Mouse (Mus musculus) regulatory T cell (primary cell): ENCODE results near the gene Vwa5a.

Experiments used
- in situ Hi-C: fragments of 300-600 bp; cut with MboI, MseI; formaldehyde crosslinking; loops from one replicate; pipeline ENCODE4 v1.15.1; 2025; ENCODE audit warnings: high pct_unique_total_duplicates

The Vwa5a gene

GRCm38 (mm10) chr9:38718102-38718501 lies at the start of gene Vwa5a:
TSS of gene Vwa5a (plus strand) at chr9:38718268.
- in situ Hi-C loops = no loop called here

DNA sequence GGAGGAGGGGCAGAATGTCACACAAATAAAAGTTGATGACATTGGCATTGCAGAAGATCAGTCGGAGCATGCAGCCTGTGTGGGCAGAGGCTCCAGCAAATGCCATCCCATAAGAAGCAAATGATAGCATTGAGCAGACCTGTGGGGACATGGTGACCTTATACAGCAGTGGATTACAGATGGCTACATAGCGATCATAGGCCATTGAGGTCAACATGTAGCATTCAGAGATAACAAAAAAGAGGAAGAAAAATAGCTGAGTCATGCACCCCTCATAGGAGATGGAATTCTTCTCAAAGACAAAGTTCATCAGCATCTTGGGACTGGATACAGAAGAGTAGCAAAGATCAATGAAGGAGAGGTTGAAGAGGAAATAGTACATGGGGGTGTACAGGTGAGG lies 45.2 kb upstream of the Vwa5a start:
- in situ Hi-C loops = no loop called here

GRCm38 (mm10) chr9:38674501-38674900 lies 43.6 kb upstream of the Vwa5a start, which contains the start of gene Olfr918:
TSS of gene Olfr918 (minus strand) at chr9:38674601.
- in situ Hi-C loops = no loop called here

DNA sequence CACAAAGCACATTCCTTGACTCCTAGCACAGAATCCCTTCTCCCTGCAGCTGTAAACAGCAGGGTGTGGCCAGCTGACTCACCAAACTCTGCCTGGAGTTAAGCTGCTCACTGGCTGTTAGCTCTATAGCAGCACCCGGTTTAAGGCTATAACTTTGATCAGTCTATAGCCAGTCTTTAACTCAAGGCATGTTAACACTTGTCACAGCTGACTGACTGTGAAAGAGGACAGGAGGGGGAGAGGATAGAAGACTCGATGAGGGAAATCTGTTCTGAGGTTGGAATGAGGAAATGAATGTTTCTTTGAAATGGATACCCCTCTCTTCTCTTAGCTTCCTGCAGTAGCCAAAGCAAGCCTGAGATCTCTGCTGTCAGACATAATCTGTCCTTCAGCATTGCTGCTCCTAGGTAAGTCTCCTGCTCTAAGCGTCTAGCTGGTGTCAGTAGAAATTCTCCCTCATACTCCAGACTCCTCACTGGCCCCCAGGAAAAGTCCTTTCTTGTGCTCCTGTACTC lies 916 bp downstream of the Vwa5a start:
- in situ Hi-C loops = no loop called here

DNA sequence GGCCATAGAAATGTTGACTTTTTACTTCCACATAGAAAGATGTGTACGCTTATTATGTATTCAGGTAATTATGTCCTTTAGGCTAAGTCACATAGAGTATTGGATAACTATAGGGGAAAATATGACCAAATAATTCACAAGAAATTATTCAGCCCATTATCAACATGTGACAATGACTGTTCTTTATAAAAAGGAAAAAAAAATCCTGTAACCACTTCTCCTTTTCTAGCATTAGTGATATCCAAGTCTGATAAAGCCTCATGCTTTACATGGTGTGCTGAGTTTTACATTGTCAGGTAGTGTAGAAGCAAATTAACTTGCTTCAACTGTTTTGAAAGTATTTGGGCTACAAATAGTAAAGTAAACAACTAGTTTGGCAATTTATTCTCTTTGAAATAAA lies 6.0 kb downstream of the Vwa5a start:
- in situ Hi-C loops = no loop called here

DNA sequence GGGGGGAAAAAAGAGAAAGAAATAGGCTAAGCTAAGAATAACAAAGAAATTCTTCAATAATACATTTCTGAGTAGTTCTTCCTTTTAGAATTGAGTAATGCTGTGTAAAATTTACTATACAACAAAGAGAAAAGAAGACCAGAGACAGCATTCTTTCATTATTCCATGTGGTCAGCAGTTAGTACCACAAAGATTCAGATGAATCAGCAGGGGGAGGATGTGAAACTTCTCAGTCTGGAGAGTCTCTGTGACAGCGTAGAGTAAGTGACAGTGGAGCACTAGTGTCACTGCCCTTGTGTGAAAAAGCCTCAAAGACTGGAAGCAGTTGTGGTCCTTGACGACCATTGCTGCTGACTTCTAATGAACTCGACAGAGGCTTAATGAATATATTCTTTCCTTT lies 10.2 kb downstream of the Vwa5a start:
- in situ Hi-C loops = no loop called here

DNA sequence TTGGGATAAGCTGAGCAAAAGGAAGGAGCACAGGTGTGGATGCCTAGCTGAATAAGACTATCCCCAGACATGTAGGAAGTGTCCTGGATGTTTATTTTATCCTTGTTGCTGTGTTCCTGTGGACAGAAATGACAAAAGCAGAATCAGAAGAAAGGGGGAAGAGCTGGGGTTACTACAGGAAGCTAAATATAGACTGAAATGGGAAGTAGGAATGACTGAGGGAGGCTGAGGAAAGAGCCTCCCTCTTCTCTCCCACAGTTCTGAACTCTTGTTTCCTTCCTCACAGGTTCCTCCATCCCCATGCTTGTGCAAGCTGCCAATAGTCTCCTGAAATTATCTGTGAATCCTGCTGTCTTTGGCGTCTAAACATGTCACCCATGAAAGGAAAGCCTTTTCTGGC lies 23.3 kb downstream of the Vwa5a start:
- in situ Hi-C loops = no loop called here

GRCm38 (mm10) chr9:38744619-38745315 lies 26.7 kb downstream of the Vwa5a start:
- in situ Hi-C loops = no loop called here

- in situ Hi-C loops = no loop called here
Observed at GRCm38 (mm10) chr9:38751999-38752398, 33.9 kb downstream of the Vwa5a start, which contains the start of gene Olfr920. TSS of gene Olfr920 (plus strand) at chr9:38752299.

GRCm38 (mm10) chr9:38772768-38773167 lies 54.7 kb downstream of the Vwa5a start, which contains the start of gene Olfr921:
TSS of gene Olfr921 (plus strand) at chr9:38773068.
- in situ Hi-C loops = no loop called here

GRCm38 (mm10) chr9:38792689-38793088 lies 74.6 kb downstream of the Vwa5a start:
- in situ Hi-C loops = no loop called here
